8 mouse cellular contexts compared by ENCODE assay signal in the genomic region with DNA sequence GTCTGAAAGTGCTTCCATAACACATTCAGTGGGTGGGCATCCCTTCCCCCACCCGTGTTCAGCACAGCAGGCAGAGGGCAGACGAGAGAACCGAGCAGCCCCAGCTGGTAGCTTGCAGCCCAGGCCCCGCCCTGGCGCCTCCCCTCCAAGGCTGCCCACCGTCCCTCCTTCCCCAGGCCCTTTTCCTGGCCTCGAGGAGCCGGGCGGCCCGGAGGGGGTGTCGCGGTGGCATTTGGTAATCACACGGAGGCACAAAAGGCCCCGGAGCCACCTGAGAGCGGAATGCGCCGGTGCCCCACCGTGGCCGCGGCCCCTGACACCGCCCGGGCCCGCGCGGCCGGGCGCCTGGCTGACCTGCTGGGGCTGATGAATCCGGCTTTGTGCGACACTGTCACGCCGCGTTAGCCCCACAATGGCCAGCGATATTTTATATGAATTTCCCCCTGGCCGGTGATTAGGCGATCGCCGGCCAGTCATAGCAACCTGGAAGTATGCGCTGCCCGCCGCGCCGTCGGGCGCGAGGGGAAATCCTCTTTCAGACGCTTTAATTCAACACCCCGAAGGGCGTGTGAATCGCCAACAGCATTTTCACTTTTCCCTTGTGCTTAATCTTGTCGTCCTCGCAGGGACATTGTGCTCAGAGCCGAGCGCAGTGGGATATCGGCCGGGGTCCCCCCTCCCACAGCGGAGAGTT. TPM values are rescaled to one million over a fixed set of nuclear protein-coding genes. Genes with fewer than 3 reads are reported as not detected.
A peak's percentile ranks its signal among the peaks of the same experiment; 100 is the strongest.
DNase-seq lines count a peak whose midpoint lies in the region; TF ChIP-seq lines count a peak whose summit lies in the region.

No protein-coding gene starts in this region.

- intact Hi-C loops in left cerebral cortex, adult 2 months (cut with DNase I): no loop called here
- intact Hi-C loops in heart, postnatal 36 days (cut with DNase I): no loop called here

- peak in 1 of 2 experiments; percentile 18 for DNase-seq in left cerebral cortex, adult 2 months (ENCODE audit: extremely low spot score in 1 of 2, low spot score in 2 of 2)
- no peak for DNase-seq in left cerebral cortex, adult 9 months (ENCODE audit: low spot score in 2 of 2)
- peak; percentile 76 for DNase-seq in embryo, embryonic 10.5 days (ENCODE audit: low spot score)
- DNase-seq in heart, postnatal 36 days: peak; percentile 14 to 20
- DNase-seq in layer of hippocampus, postnatal 14 days (ENCODE audit: low spot score in 2 of 2): peak; percentile 56 to 58
- peak; percentile 73 for DNase-seq in lung, postnatal 36 days
- DNase-seq in spleen, adult 18-20 months: no peak

- peaks cover 16% of the 10 kb centered on the region for H3K27me3 ChIP-seq in small intestine, adult 2 months (ENCODE audit: control insufficient read depth, insufficient read depth, low read length)

- no peaks in the 10 kb centered on the region for H3K36me3 ChIP-seq in small intestine, adult 2 months (ENCODE audit: control insufficient read depth, insufficient read depth, low read length)

- no peak overlapping the region for H3K27ac ChIP-seq in left cerebral cortex, adult 2 months
- no peak overlapping the region for H3K27ac ChIP-seq in small intestine, adult 2 months (ENCODE audit: insufficient read depth, low read depth, low read length)

- 2% methylated on average over 56 of the region's 56 CpGs for WGBS in small intestine, adult 2 months

- no peak; the same call in 1 of the 2 replicates for TF ChIP-seq CTCF in left cerebral cortex, adult 2 months (IDR thresholded peaks at IDR 0.05)
- TF ChIP-seq CTCF in small intestine, adult 2 months (IDR thresholded peaks at IDR 0.05; ENCODE audit: extremely low read depth, insufficient read length, insufficient replicate concordance, low read depth, low read length): no peak

- H3K4me1 ChIP-seq in small intestine, adult 2 months (ENCODE audit: control insufficient read depth, insufficient read depth, insufficient read length, low read length): peaks cover 16% of the 10 kb centered on the region

- peak overlapping the region; percentile 43 for H3K4me3 ChIP-seq in left cerebral cortex, adult 2 months
- H3K4me3 ChIP-seq in small intestine, adult 2 months (ENCODE audit: low read depth, low read length): peak overlapping the region; percentile 42

- TF ChIP-seq POLR2A in small intestine, adult 2 months (IDR thresholded peaks at IDR 0.05; ENCODE audit: low read depth, low read length): no peak

RNA-seq across cellular contexts. Expression of gene Wnt3a, which starts 26.5 kb away (rescaled TPM):
- not detected for total RNA-seq in left cerebral cortex, adult 2 months (2021)
- not detected for total RNA-seq in heart, postnatal 36 days (2021)
- not detected for total RNA-seq in layer of hippocampus, postnatal 14 days (2021)
- not detected in 2 replicates for polyA plus RNA-seq in small intestine, adult 2 months (2012; rRNA removed)

RNA-seq across cellular contexts. Expression of gene Arf1, which starts 35.9 kb away (rescaled TPM):
- total RNA-seq in left cerebral cortex, adult 2 months (2021): 100 to 1,000 TPM; 409 to 423 TPM
- 100 to 1,000 TPM; 257 TPM for total RNA-seq in heart, postnatal 36 days (2021)
- 100 to 1,000 TPM; 504 to 527 TPM for total RNA-seq in layer of hippocampus, postnatal 14 days (2021)
- 472 and 885 TPM in 2 replicates for polyA plus RNA-seq in small intestine, adult 2 months (2012; rRNA removed)

RNA-seq across cellular contexts. Expression of gene Wnt9a, which starts 42.7 kb away (rescaled TPM):
- total RNA-seq in left cerebral cortex, adult 2 months (2021): 10 to 100 TPM; 12.2 to 19.7 TPM
- 1 to 10 TPM; 6.0 to 6.2 TPM for total RNA-seq in heart, postnatal 36 days (2021)
- total RNA-seq in layer of hippocampus, postnatal 14 days (2021): 1 to 10 TPM; 3.7 to 4.1 TPM
- 1.1 and 1.2 TPM in 2 replicates for polyA plus RNA-seq in small intestine, adult 2 months (2012; rRNA removed)

RNA-seq across cellular contexts. Expression of gene 2310033P09Rik, which starts 55.9 kb away (rescaled TPM):
- total RNA-seq in left cerebral cortex, adult 2 months (2021): 10 to 100 TPM; 21.0 to 23.6 TPM
- total RNA-seq in heart, postnatal 36 days (2021): 1 to 10 TPM; 9.2 to 9.5 TPM
- 10 to 100 TPM; 22.9 to 28.8 TPM for total RNA-seq in layer of hippocampus, postnatal 14 days (2021)
- polyA plus RNA-seq in small intestine, adult 2 months (2012; rRNA removed): 7.6 and 16.0 TPM in 2 replicates

Comparison
In these comparisons a context has a peak if more than half of its experiments do, and no peak if none do; other contexts are left out.
1. DNase-seq: peak in embryo, embryonic 10.5 days (single experiment), heart, postnatal 36 days (2 of 2), layer of hippocampus, postnatal 14 days (2 of 2) and lung, postnatal 36 days (single experiment); none in left cerebral cortex, adult 9 months (0 of 2) and spleen, adult 18-20 months (0 of 2).